Mouse (Mus musculus) gastrocnemius, adult 8-10 months (tissue): ENCODE measurements around the gene Gm10439. TPM values are rescaled to one million over a fixed set of nuclear protein-coding genes. Genes with fewer than 3 reads are reported as not detected.
"Not testable (repeated sequence)": the region's sequence is repeated elsewhere in the genome, so short reads cannot be mapped to it uniquely, and the experiment has no call there.

Experiments used
- DNase-seq, 2 experiments: peaks; one replicate each; pipeline ENCODE4 v3.0.0; 2022; ENCODE audit warnings: low spot score in 2 of 2
- total RNA-seq, 4 experiments: library from RNA; stranded (reverse); gene quantifications; 2 replicates each; pipeline ENCODE4 v1.2.4; 2022

Gm10439 gene
- not detected for total RNA-seq

DNA sequence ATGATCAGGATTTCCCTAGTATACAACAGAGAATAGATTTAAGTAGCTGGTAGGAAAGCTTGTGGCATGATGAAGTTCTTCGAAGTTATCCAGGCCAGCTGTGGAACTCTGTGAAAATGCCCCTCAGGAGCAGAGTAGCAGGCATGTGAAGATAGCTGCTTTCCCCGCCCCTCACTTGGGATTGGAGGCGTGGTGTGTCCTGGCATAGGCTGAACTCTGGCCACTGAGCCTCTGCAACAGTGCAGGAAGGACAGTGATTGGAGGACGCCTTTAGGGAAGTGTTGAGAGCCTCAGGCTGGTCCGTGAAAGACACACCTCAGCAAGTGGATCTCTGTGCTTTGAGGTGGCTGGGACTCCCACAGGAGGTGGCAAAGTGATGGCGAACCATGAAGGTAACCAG lies at the start of gene Gm10439:
Gene Gm10439 (plus strand): TSS at position 301 of the 400 bp plus-strand sequence.
- not testable (repeated sequence) for DNase-seq

Other genes with a start within 250 kb of the Gm10439 start
- not detected for gene Gm15085, start 147.0 kb upstream of the Gm10439 start, total RNA-seq
- not detected for gene Gm15097, start 189.9 kb downstream of the Gm10439 start, total RNA-seq